Mouse (Mus musculus): ENCODE results near the gene Rsg1.

DNA sequence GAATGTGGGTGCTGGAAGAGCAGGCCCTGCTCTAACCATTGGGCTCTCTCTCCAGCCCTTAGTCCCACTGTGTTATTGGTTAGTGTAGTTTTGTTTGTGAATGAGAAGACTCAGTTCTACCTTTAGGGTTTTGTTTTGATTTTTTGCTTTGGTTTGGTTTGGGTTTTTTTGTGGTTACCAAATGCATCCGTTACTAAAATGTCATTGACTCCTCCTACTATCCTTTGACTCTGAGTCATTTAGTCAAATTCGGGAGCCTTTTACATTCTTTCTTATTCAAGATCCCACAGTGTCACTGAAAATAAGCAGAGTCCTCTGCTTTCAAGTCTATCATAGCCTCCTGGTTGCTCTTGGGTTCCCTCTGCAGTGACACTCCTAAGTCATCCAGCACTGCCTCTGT is 29.8 kb upstream of the Rsg1 start:
- TF ChIP-seq POLR2A (IDR thresholded peaks at IDR 0.05; ENCODE audit: insufficient read depth, low read depth, low read length) (no peak), CTCF (IDR thresholded peaks at IDR 0.05) (no peak)

Data from heart, adult 2 months (tissue).